Mouse (Mus musculus) neural tube, embryonic 14.5 days (tissue): ENCODE results near the gene Prex1. TPM values are rescaled to one million over a fixed set of nuclear protein-coding genes. Genes with fewer than 3 reads are reported as not detected.
A peak's percentile ranks its signal among the peaks of the same experiment; 100 is the strongest.

Experiments
- ATAC-seq: fragments of 200-750 bp; cut with Nextera tagmentation; 2 replicates; pipeline ENCODE4 v1.8.0; 2017; ENCODE audit warnings: low read depth, mild to moderate bottlenecking, moderate TSS enrichment, moderate library complexity
- H3K27ac ChIP-seq: fragments of 300-500 bp; sonication (generic); 2 replicates; pipeline ENCODE4 v1.5.1; 2014; ENCODE audit warnings: low read depth, mild to moderate bottlenecking, control low read depth, low read length, moderate library complexity, mixed read lengths
- H3K27me3 ChIP-seq: fragments of 300-500 bp; sonication (generic); 2 replicates; pipeline ENCODE4 v1.6.1; 2014; ENCODE audit warnings: low read length; ENCODE audit not compliant: control insufficient read depth, insufficient read depth
- H3K36me3 ChIP-seq: fragments of 300-500 bp; sonication (generic); 2 replicates; pipeline ENCODE4 v1.6.1; 2014; ENCODE audit warnings: low read length, mixed read lengths; ENCODE audit not compliant: control insufficient read depth, insufficient read depth
- H3K4me1 ChIP-seq: fragments of 300-500 bp; sonication (generic); 2 replicates; pipeline ENCODE4 v1.6.1; 2014; ENCODE audit warnings: low read length; ENCODE audit not compliant: control insufficient read depth, insufficient read depth
- H3K4me2 ChIP-seq: fragments of 300-500 bp; sonication (generic); 2 replicates; pipeline ENCODE4 v1.6.1; 2014; ENCODE audit warnings: mild to moderate bottlenecking, low read depth, low read length, control low read depth
- H3K4me3 ChIP-seq: fragments of 300-500 bp; sonication (generic); 2 replicates; pipeline ENCODE4 v1.5.1; 2014; ENCODE audit warnings: low read depth, low read length, control low read depth, mixed read lengths
- H3K9ac ChIP-seq: fragments of 300-500 bp; sonication (generic); replicated peaks from 2 replicates; pipeline ENCODE4 v1.6.1; 2014; ENCODE audit warnings: low read depth, mild to moderate bottlenecking, control low read depth, low read length, mixed read lengths
- H3K9me3 ChIP-seq: fragments of 300-500 bp; sonication (generic); 2 replicates; pipeline ENCODE4 v1.6.1; 2016; ENCODE audit warnings: low read length; ENCODE audit not compliant: control insufficient read depth
- WGBS: fragments of 180-500 bp; shearing (Covaris S2); extraction: QIAGEN DNeasy Blood & Tissue Kit; methylation state at CpG from one replicate; pipeline ENCODE4 v1.1.7; 2014; 5-methylcytosine and 5-hydroxymethylcytosine counted together
- polyA plus RNA-seq: library from polyadenylated mRNA; unstranded; fragments of >200 nt; fragmentation: Nextera tagmentation; extraction: Ambion mirVana; gene quantifications from 2 replicates; pipeline ENCODE4 v1.2.1, GENCODE M21; 2014

Prex1 gene
- polyA plus RNA-seq, 1 experiment from 2014 or later: 25.9 TPM

- no peak for ATAC-seq
- 73% methylated on average over 8 of the region's 8 CpGs for WGBS
- no peak overlapping the region for H3K4me2 ChIP-seq
- H3K36me3 ChIP-seq: no peaks in the 10 kb centered on the region
- no peak overlapping the region for H3K4me3 ChIP-seq
- peaks cover 16% of the 10 kb centered on the region; the same call in 1 of the 2 replicates for H3K4me1 ChIP-seq
- H3K27ac ChIP-seq: no peak overlapping the region
- no peaks in the 10 kb centered on the region for H3K9me3 ChIP-seq
- H3K27me3 ChIP-seq: no peaks in the 10 kb centered on the region
- no peak overlapping the region for H3K9ac ChIP-seq
These were observed 27.8 kb downstream of the Prex1 start for GRCm38 (mm10) chr2:166685824-166686223.

- H3K27me3 ChIP-seq: no peaks in the 10 kb centered on the region
- peaks cover 20% of the 10 kb centered on the region for H3K4me1 ChIP-seq
- WGBS: 17% methylated on average over 13 of the region's 13 CpGs
- no peak for ATAC-seq
- H3K9me3 ChIP-seq: no peaks in the 10 kb centered on the region
- H3K4me3 ChIP-seq: no peak overlapping the region
- H3K9ac ChIP-seq: 0 out of 2 replicates have a peak overlapping the region, but pooled peaks have one; percentile 11
- peak overlapping the region; percentile 34 for H3K27ac ChIP-seq
- H3K4me2 ChIP-seq: no peak overlapping the region
- no peaks in the 10 kb centered on the region for H3K36me3 ChIP-seq
These were observed 29.6 kb downstream of the Prex1 start for GRCm38 (mm10) chr2:166683885-166684544.

GRCm38 (mm10) chr2:166682866-166683265 lies 30.8 kb downstream of the Prex1 start:
- Histone ChIP-seq H3K4me3 (no peak overlapping the region), H3K4me2 (no peak overlapping the region), H3K27me3 (no peaks in the 10 kb centered on the region), H3K27ac (peak overlapping the region; percentile 71; the same call in 1 of the 2 replicates), H3K9me3 (no peaks in the 10 kb centered on the region), H3K9ac (no peak overlapping the region), H3K4me1 (peaks cover 26% of the 10 kb centered on the region), H3K36me3 (no peaks in the 10 kb centered on the region)
- 9% methylated on average over 4 of the region's 4 CpGs for WGBS
- peak; percentile 64; the same call in 1 of the 2 replicates for ATAC-seq

DNA sequence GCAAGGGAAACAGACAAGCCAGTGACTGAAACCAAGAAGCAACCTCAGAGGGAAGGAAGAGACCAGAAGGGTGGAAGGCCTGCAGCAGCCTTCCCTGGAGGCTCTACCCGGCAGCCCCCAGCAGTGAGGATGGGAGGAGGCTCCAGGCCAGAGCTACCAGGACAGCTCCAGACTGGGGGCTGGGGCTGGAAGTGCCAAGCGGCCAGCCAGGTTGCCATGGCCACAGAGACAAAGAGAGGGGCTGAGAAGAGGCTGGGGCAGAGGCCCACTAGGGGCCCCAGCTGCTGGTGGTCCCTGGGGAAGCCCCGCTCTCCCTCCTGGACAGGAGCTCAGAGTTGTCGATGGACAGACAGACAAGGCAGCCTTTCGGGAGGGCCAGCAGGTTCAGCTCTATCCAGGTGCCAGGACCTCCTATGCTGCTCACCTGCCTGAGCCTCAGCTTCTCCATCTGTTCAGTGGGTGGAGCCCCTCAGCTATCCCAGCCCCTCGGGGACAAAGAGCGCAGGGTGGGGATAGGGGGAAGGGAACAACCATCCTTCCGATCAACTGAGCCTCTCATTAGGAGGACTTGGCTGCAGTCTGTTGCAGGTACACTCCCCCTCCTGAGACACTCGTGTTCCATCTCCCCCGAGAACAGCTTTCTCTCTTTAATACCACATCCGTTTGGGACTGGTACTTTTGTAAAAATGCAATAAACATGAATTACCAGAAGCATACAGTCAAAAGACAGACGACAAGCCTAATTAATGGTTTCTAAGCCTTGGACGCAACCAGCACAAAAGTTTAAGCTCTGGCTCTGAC lies 34.5 kb downstream of the Prex1 start:
- Histone ChIP-seq H3K4me3 (no peak overlapping the region), H3K4me1 (peaks cover 36% of the 10 kb centered on the region), H3K9me3 (no peaks in the 10 kb centered on the region), H3K27me3 (no peaks in the 10 kb centered on the region), H3K36me3 (no peaks in the 10 kb centered on the region), H3K9ac (no peak overlapping the region), H3K4me2 (no peak overlapping the region), H3K27ac (peak overlapping the region; percentile 77)
- WGBS: 10% methylated on average over 13 of the region's 13 CpGs
- peak; percentile 85 for ATAC-seq

GRCm38 (mm10) chr2:166676933-166677332 lies 36.7 kb downstream of the Prex1 start:
- Histone ChIP-seq H3K27me3 (no peaks in the 10 kb centered on the region), H3K9ac (no peak overlapping the region), H3K36me3 (no peaks in the 10 kb centered on the region), H3K4me3 (no peak overlapping the region), H3K4me1 (peaks cover 28% of the 10 kb centered on the region), H3K9me3 (no peaks in the 10 kb centered on the region), H3K27ac (0 out of 2 replicates have a peak overlapping the region, but pooled peaks have one; percentile 2), H3K4me2 (no peak overlapping the region)
- 59% methylated on average over 11 of the region's 11 CpGs for WGBS
- no peak for ATAC-seq

- Histone ChIP-seq H3K9ac (0 out of 2 replicates have a peak overlapping the region, but pooled peaks have one; percentile 16), H3K27me3 (no peaks in the 10 kb centered on the region), H3K36me3 (no peaks in the 10 kb centered on the region), H3K4me3 (no peak overlapping the region), H3K4me1 (peaks cover 28% of the 10 kb centered on the region), H3K9me3 (no peaks in the 10 kb centered on the region), H3K27ac (0 out of 2 replicates have a peak overlapping the region, but pooled peaks have one; percentile 2), H3K4me2 (no peak overlapping the region)
- WGBS: 63% methylated on average over 14 of the region's 14 CpGs
- ATAC-seq: no peak
These were observed 37.1 kb downstream of the Prex1 start for GRCm38 (mm10) chr2:166676498-166676897.

DNA sequence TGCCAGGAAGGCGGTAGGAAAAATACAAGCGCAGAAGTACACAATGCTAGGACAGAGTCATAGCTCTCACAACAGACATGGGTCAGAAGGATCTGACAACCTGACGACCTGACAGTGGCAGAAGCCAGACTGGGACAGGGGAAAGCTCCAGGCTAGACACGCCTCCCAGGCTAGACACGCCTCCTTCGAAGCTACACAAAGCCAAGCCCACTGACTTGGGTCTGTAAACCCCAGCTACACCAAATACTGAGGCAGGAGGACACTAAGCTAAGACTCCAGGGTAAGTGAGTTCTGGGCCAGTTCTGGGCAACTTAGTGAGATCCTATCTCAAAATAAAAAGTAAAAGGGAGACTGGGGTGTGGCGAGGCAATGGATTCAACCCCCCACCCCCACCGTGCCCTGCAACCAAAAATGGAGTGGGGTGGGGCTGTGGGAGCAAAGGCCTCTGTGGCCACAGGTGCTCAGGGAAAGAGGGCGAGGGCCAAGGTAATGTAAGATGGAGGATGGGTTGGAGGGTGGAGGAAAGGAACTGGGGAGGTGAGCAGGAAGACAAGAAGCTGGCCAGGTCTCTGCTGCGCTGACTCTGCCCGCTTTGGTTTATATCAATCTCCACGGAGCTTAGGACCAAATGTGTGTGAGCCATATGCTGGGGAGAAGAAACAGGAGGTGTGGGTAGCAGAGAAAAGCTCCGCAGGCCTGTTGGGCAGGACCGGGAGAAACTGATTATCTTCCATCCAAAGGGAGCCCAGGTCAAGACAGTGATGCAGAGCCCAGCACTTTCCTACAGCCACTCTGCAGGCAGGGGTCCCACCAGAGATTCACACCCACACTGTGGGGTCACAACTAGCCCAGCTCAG lies 37.8 kb downstream of the Prex1 start:
- no peaks in the 10 kb centered on the region for H3K36me3 ChIP-seq
- H3K9ac ChIP-seq: 0 out of 2 replicates have a peak overlapping the region, but pooled peaks have one; percentile 16
- no peaks in the 10 kb centered on the region for H3K9me3 ChIP-seq
- ATAC-seq: no peak
- H3K4me3 ChIP-seq: no peak overlapping the region
- WGBS: 41% methylated on average over 14 of the region's 14 CpGs
- H3K4me2 ChIP-seq: no peak overlapping the region
- peak overlapping the region; percentile 34; the same call in 1 of the 2 replicates for H3K27ac ChIP-seq
- H3K27me3 ChIP-seq: no peaks in the 10 kb centered on the region
- H3K4me1 ChIP-seq: peaks cover 32% of the 10 kb centered on the region

- Histone ChIP-seq H3K4me2 (no peak overlapping the region), H3K9me3 (no peaks in the 10 kb centered on the region), H3K36me3 (no peaks in the 10 kb centered on the region), H3K9ac (no peak overlapping the region), H3K27me3 (no peaks in the 10 kb centered on the region), H3K4me1 (peaks cover 35% of the 10 kb centered on the region), H3K27ac (no peak overlapping the region), H3K4me3 (no peak overlapping the region)
- no peak for ATAC-seq
- WGBS: 11% methylated on average over 12 of the region's 12 CpGs
These were observed 38.9 kb downstream of the Prex1 start for GRCm38 (mm10) chr2:166674693-166675092.
